Mouse (Mus musculus) lung, postnatal 0 days (tissue): ENCODE results near the gene Best3.

Experiments used
- CTCF ChIP-seq: IDR thresholded peaks from 2 replicates; pipeline ENCODE4 v1.5.1; 2016; ENCODE audit warnings: antibody characterized with exemption, mild to moderate bottlenecking
- EP300 ChIP-seq: IDR thresholded peaks from 2 replicates; pipeline ENCODE4 v1.6.1; 2016; ENCODE audit warnings: antibody characterized with exemption, mild to moderate bottlenecking, control low read depth

DNA sequence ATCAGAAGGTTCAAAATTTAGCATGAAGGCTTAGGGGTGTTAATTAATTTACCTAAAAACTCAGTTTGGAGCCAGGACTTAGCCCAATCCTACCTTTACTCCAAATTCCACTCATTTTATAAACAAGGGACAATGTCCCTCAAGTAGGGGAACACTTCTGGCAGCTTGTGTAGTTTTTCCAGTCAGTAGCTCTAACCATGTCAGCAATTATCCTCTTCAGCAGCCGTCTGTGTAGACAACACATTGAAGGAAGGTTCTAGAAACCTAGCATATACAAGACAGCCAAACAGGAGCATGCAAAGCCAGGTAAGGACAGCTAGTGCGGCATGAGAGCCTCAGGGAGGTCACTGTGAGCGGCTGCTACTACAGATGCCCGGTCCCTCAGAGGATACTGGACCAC, 21.5 kb upstream of the Best3 start:
- TF ChIP-seq CTCF = no peak
- TF ChIP-seq EP300 = no peak
